Mouse (Mus musculus): ENCODE measurements around the gene Bmp7. TPM values are rescaled to one million over a fixed set of nuclear protein-coding genes. Genes with fewer than 3 reads are reported as not detected.

The Bmp7 gene
- polyA plus RNA-seq, 1 experiment from 2014 or later: 6.8 TPM

GRCm38 (mm10) chr2:172924961-172925360 is 15.2 kb downstream of the Bmp7 start:
- no peak overlapping the region for H3K4me2 ChIP-seq (ENCODE audit: low read depth, low read length)
- WGBS: 51% methylated on average over 6 of the region's 6 CpGs
- H3K27me3 ChIP-seq (ENCODE audit: control insufficient read depth, insufficient read depth, low read depth, low read length): no peaks in the 10 kb centered on the region
- no peak overlapping the region for H3K27ac ChIP-seq (ENCODE audit: low read length)
- no peak overlapping the region for H3K9ac ChIP-seq (ENCODE audit: low read length)
- no peak for ATAC-seq (ENCODE audit: low read depth)
- H3K9me3 ChIP-seq (ENCODE audit: control insufficient read depth, low read length): no peaks in the 10 kb centered on the region
- H3K36me3 ChIP-seq (ENCODE audit: control insufficient read depth, insufficient read depth, low read length): no peaks in the 10 kb centered on the region
- no peaks in the 10 kb centered on the region for H3K4me1 ChIP-seq (replicated peaks; ENCODE audit: control insufficient read depth, insufficient read depth, low read length)
- no peak overlapping the region for H3K4me3 ChIP-seq (ENCODE audit: low read length)

- Histone ChIP-seq H3K9ac (ENCODE audit: low read length) (no peak overlapping the region), H3K27ac (ENCODE audit: low read length) (no peak overlapping the region), H3K27me3 (ENCODE audit: control insufficient read depth, insufficient read depth, low read depth, low read length) (no peaks in the 10 kb centered on the region), H3K4me3 (ENCODE audit: low read length) (no peak overlapping the region), H3K4me1 (replicated peaks; ENCODE audit: control insufficient read depth, insufficient read depth, low read length) (no peaks in the 10 kb centered on the region), H3K36me3 (ENCODE audit: control insufficient read depth, insufficient read depth, low read length) (no peaks in the 10 kb centered on the region), H3K4me2 (ENCODE audit: low read depth, low read length) (no peak overlapping the region), H3K9me3 (ENCODE audit: control insufficient read depth, low read length) (no peaks in the 10 kb centered on the region)
- peak; percentile 63 for ATAC-seq (ENCODE audit: low read depth)
- 55% methylated on average over 7 of the region's 7 CpGs for WGBS
These were observed 16.9 kb downstream of the Bmp7 start for GRCm38 (mm10) chr2:172923198-172923597.

GRCm38 (mm10) chr2:172922597-172922996 is 17.5 kb downstream of the Bmp7 start:
- whole genome bisulfite sequencing: 64% methylated on average over 5 of the region's 5 CpGs
- H3K4me3 ChIP-seq (ENCODE audit: low read length): no peak overlapping the region
- no peaks in the 10 kb centered on the region for H3K36me3 ChIP-seq (ENCODE audit: control insufficient read depth, insufficient read depth, low read length)
- no peaks in the 10 kb centered on the region for H3K9me3 ChIP-seq (ENCODE audit: control insufficient read depth, low read length)
- H3K27ac ChIP-seq (ENCODE audit: low read length): no peak overlapping the region
- H3K27me3 ChIP-seq (ENCODE audit: control insufficient read depth, insufficient read depth, low read depth, low read length): no peaks in the 10 kb centered on the region
- H3K4me2 ChIP-seq (ENCODE audit: low read depth, low read length): no peak overlapping the region
- no peaks in the 10 kb centered on the region for H3K4me1 ChIP-seq (replicated peaks; ENCODE audit: control insufficient read depth, insufficient read depth, low read length)
- H3K9ac ChIP-seq (ENCODE audit: low read length): no peak overlapping the region
- ATAC-seq (ENCODE audit: low read depth): peak; percentile 46; the same call in 1 of the 2 replicates

- ATAC-seq (ENCODE audit: low read depth): peak; percentile 66
These were observed 26.1 kb downstream of the Bmp7 start for GRCm38 (mm10) chr2:172914018-172914417.

GRCm38 (mm10) chr2:172911715-172912114 is 28.4 kb downstream of the Bmp7 start:
- ATAC-seq (ENCODE audit: low read depth): no peak
- no peak overlapping the region for H3K9ac ChIP-seq (ENCODE audit: low read length)
- H3K4me2 ChIP-seq (ENCODE audit: low read depth, low read length): no peak overlapping the region
- 0 out of 2 replicates have a peak, but pooled peaks cover 2% of the 10 kb centered on the region for H3K4me1 ChIP-seq (replicated peaks; ENCODE audit: control insufficient read depth, insufficient read depth, low read length)
- H3K27me3 ChIP-seq (ENCODE audit: control insufficient read depth, insufficient read depth, low read depth, low read length): no peaks in the 10 kb centered on the region
- H3K9me3 ChIP-seq (ENCODE audit: control insufficient read depth, low read length): no peaks in the 10 kb centered on the region
- no peaks in the 10 kb centered on the region for H3K36me3 ChIP-seq (ENCODE audit: control insufficient read depth, insufficient read depth, low read length)
- 45% methylated on average over 5 of the region's 5 CpGs for WGBS
- H3K27ac ChIP-seq (ENCODE audit: low read length): no peak overlapping the region
- H3K4me3 ChIP-seq (ENCODE audit: low read length): no peak overlapping the region

More at GRCm38 (mm10) chr2:172914018-172914417, 26.1 kb downstream of the Bmp7 start:
- Histone ChIP-seq H3K9me3 (ENCODE audit: control insufficient read depth, low read length) (no peaks in the 10 kb centered on the region), H3K27ac (ENCODE audit: low read length) (peak overlapping the region; percentile 26; the same call in 1 of the 2 replicates), H3K4me1 (replicated peaks; ENCODE audit: control insufficient read depth, insufficient read depth, low read length) (0 out of 2 replicates have a peak, but pooled peaks cover 2% of the 10 kb centered on the region), H3K27me3 (ENCODE audit: control insufficient read depth, insufficient read depth, low read depth, low read length) (no peaks in the 10 kb centered on the region), H3K4me2 (ENCODE audit: low read depth, low read length) (peak overlapping the region; percentile 16; the same call in 1 of the 2 replicates), H3K36me3 (ENCODE audit: control insufficient read depth, insufficient read depth, low read length) (no peaks in the 10 kb centered on the region), H3K4me3 (ENCODE audit: low read length) (no peak overlapping the region), H3K9ac (ENCODE audit: low read length) (no peak overlapping the region)
- 57% methylated on average over 14 of the region's 14 CpGs for WGBS

GRCm38 (mm10) chr2:172911157-172911556 is 29.0 kb downstream of the Bmp7 start:
- no peak overlapping the region for H3K27ac ChIP-seq (ENCODE audit: low read length)
- no peak for ATAC-seq (ENCODE audit: low read depth)
- no peaks in the 10 kb centered on the region for H3K9me3 ChIP-seq (ENCODE audit: control insufficient read depth, low read length)
- H3K27me3 ChIP-seq (ENCODE audit: control insufficient read depth, insufficient read depth, low read depth, low read length): no peaks in the 10 kb centered on the region
- H3K4me1 ChIP-seq (replicated peaks; ENCODE audit: control insufficient read depth, insufficient read depth, low read length): peaks cover 2% of the 10 kb centered on the region; the same call in 1 of the 2 replicates
- H3K4me2 ChIP-seq (ENCODE audit: low read depth, low read length): no peak overlapping the region
- no peaks in the 10 kb centered on the region for H3K36me3 ChIP-seq (ENCODE audit: control insufficient read depth, insufficient read depth, low read length)
- H3K4me3 ChIP-seq (ENCODE audit: low read length): no peak overlapping the region
- WGBS: 73% methylated on average over 6 of the region's 6 CpGs
- H3K9ac ChIP-seq (ENCODE audit: low read length): no peak overlapping the region

GRCm38 (mm10) chr2:172909463-172909862 is 30.7 kb downstream of the Bmp7 start:
- Histone ChIP-seq H3K9ac (ENCODE audit: low read length) (no peak overlapping the region), H3K4me3 (ENCODE audit: low read length) (no peak overlapping the region), H3K4me2 (ENCODE audit: low read depth, low read length) (no peak overlapping the region), H3K9me3 (ENCODE audit: control insufficient read depth, low read length) (no peaks in the 10 kb centered on the region), H3K27ac (ENCODE audit: low read length) (no peak overlapping the region), H3K36me3 (ENCODE audit: control insufficient read depth, insufficient read depth, low read length) (no peaks in the 10 kb centered on the region), H3K27me3 (ENCODE audit: control insufficient read depth, insufficient read depth, low read depth, low read length) (no peaks in the 10 kb centered on the region), H3K4me1 (replicated peaks; ENCODE audit: control insufficient read depth, insufficient read depth, low read length) (peaks cover 1% of the 10 kb centered on the region; the same call in 1 of the 2 replicates)
- no peak for ATAC-seq (ENCODE audit: low read depth)
- 55% methylated on average over 6 of the region's 6 CpGs for WGBS

GRCm38 (mm10) chr2:172906146-172906545 is 34.0 kb downstream of the Bmp7 start:
- Histone ChIP-seq H3K4me2 (ENCODE audit: low read depth, low read length) (no peak overlapping the region), H3K36me3 (ENCODE audit: control insufficient read depth, insufficient read depth, low read length) (no peaks in the 10 kb centered on the region), H3K27me3 (ENCODE audit: control insufficient read depth, insufficient read depth, low read depth, low read length) (no peaks in the 10 kb centered on the region), H3K27ac (ENCODE audit: low read length) (no peak overlapping the region), H3K9ac (ENCODE audit: low read length) (no peak overlapping the region), H3K4me3 (ENCODE audit: low read length) (no peak overlapping the region), H3K4me1 (replicated peaks; ENCODE audit: control insufficient read depth, insufficient read depth, low read length) (peaks cover 2% of the 10 kb centered on the region; the same call in 1 of the 2 replicates), H3K9me3 (ENCODE audit: control insufficient read depth, low read length) (no peaks in the 10 kb centered on the region)
- WGBS: 57% methylated on average over 9 of the region's 9 CpGs
- ATAC-seq (ENCODE audit: low read depth): no peak

- Histone ChIP-seq H3K9me3 (ENCODE audit: control insufficient read depth, low read length) (no peaks in the 10 kb centered on the region), H3K4me1 (replicated peaks; ENCODE audit: control insufficient read depth, insufficient read depth, low read length) (peaks cover 2% of the 10 kb centered on the region; the same call in 1 of the 2 replicates), H3K36me3 (ENCODE audit: control insufficient read depth, insufficient read depth, low read length) (no peaks in the 10 kb centered on the region), H3K27ac (ENCODE audit: low read length) (no peak overlapping the region), H3K4me3 (ENCODE audit: low read length) (no peak overlapping the region), H3K27me3 (ENCODE audit: control insufficient read depth, insufficient read depth, low read depth, low read length) (no peaks in the 10 kb centered on the region), H3K9ac (ENCODE audit: low read length) (no peak overlapping the region), H3K4me2 (ENCODE audit: low read depth, low read length) (no peak overlapping the region)
- 76% methylated on average over 5 of the region's 5 CpGs for WGBS
- ATAC-seq (ENCODE audit: low read depth): no peak
These were observed 35.1 kb downstream of the Bmp7 start for GRCm38 (mm10) chr2:172905057-172905456.

- H3K27me3 ChIP-seq (ENCODE audit: control insufficient read depth, insufficient read depth, low read depth, low read length): no peaks in the 10 kb centered on the region
- 76% methylated on average over 6 of the region's 6 CpGs for WGBS
- H3K9ac ChIP-seq (ENCODE audit: low read length): no peak overlapping the region
- H3K36me3 ChIP-seq (ENCODE audit: control insufficient read depth, insufficient read depth, low read length): no peaks in the 10 kb centered on the region
- no peaks in the 10 kb centered on the region for H3K9me3 ChIP-seq (ENCODE audit: control insufficient read depth, low read length)
- no peak overlapping the region for H3K27ac ChIP-seq (ENCODE audit: low read length)
- no peak overlapping the region for H3K4me2 ChIP-seq (ENCODE audit: low read depth, low read length)
- H3K4me3 ChIP-seq (ENCODE audit: low read length): no peak overlapping the region
- no peak for ATAC-seq (ENCODE audit: low read depth)
- H3K4me1 ChIP-seq (replicated peaks; ENCODE audit: control insufficient read depth, insufficient read depth, low read length): peaks cover 2% of the 10 kb centered on the region; the same call in 1 of the 2 replicates
These were observed 35.5 kb downstream of the Bmp7 start for GRCm38 (mm10) chr2:172904614-172905013.

Data from lung, embryonic 16.5 days (tissue).